Mouse (Mus musculus) heart, adult 9 months (tissue): ENCODE data around the gene Crb3.
"Not testable (repeated sequence)": the region's sequence is repeated elsewhere in the genome, so short reads cannot be mapped to it uniquely, and the experiment has no call there.

Experiments used
- DNase-seq, 2 experiments: peaks; one replicate each; pipeline ENCODE4 v3.0.0; 2022; ENCODE audit warnings: low spot score in 2 of 2

Gene Crb3

GRCm38 (mm10) chr17:57058891-57059485 lies at the start of gene Crb3:
TSS of gene Crb3 (plus strand) at chr17:57059105.
- DNase-seq: peak; percentile 32 to 56

GRCm38 (mm10) chr17:57010911-57011235 lies 48.0 kb upstream of the Crb3 start:
- DNase-seq: no peak

- peak; percentile 91 to 93 for DNase-seq
These were observed 47.4 kb upstream of the Crb3 start, which contains the start of the genes Gtf2f1 and Gm17949 for GRCm38 (mm10) chr17:57011236-57012141. TSS of gene Gtf2f1 (minus strand) at chr17:57011288. TSS of gene Gm17949 (plus strand) at chr17:57011469.

- no peak for DNase-seq
These were observed 46.6 kb upstream of the Crb3 start for GRCm38 (mm10) chr17:57012245-57012795.

GRCm38 (mm10) chr17:57019693-57020092 lies 39.2 kb upstream of the Crb3 start:
- no peak for DNase-seq

GRCm38 (mm10) chr17:57020960-57021359 lies 37.9 kb upstream of the Crb3 start:
- DNase-seq: no peak

GRCm38 (mm10) chr17:57027471-57027870 lies 31.4 kb upstream of the Crb3 start:
- DNase-seq: no peak

GRCm38 (mm10) chr17:57029691-57030090 lies 29.2 kb upstream of the Crb3 start:
- DNase-seq: no peak

GRCm38 (mm10) chr17:57030931-57031660 lies 27.8 kb upstream of the Crb3 start, which contains the start of gene Khsrp:
TSS of gene Khsrp (minus strand) at chr17:57031522.
- DNase-seq: peak in 1 of 2 experiments; percentile 38

GRCm38 (mm10) chr17:57031661-57032420 lies 27.1 kb upstream of the Crb3 start:
- peak; percentile 100 for DNase-seq

GRCm38 (mm10) chr17:57032854-57033253 lies 26.1 kb upstream of the Crb3 start:
- DNase-seq: no peak

GRCm38 (mm10) chr17:57038978-57039377 lies 19.9 kb upstream of the Crb3 start:
- no peak for DNase-seq

- no peak for DNase-seq
These were observed 17.4 kb upstream of the Crb3 start, which contains the start of gene Slc25a41 for GRCm38 (mm10) chr17:57041554-57041953. TSS of gene Slc25a41 (minus strand) at chr17:57041654.

- DNase-seq: no peak
These were observed 11.5 kb upstream of the Crb3 start for GRCm38 (mm10) chr17:57047406-57047805.

GRCm38 (mm10) chr17:57048816-57049215 lies 10.1 kb upstream of the Crb3 start:
- no peak for DNase-seq

GRCm38 (mm10) chr17:57051679-57052078 lies 7.2 kb upstream of the Crb3 start:
- DNase-seq: not testable (repeated sequence)

- no peak for DNase-seq
These were observed 2.7 kb upstream of the Crb3 start for GRCm38 (mm10) chr17:57056246-57056645.

GRCm38 (mm10) chr17:57059486-57059977 lies 627 bp downstream of the Crb3 start, which contains the start of gene Slc25a23:
TSS of gene Slc25a23 (minus strand) at chr17:57059863.
- peak; percentile 53 to 57 for DNase-seq

GRCm38 (mm10) chr17:57060231-57060801 lies 1.4 kb downstream of the Crb3 start:
- peak; percentile 96 for DNase-seq

GRCm38 (mm10) chr17:57061069-57061468 lies 2.2 kb downstream of the Crb3 start:
- no peak for DNase-seq
